Mouse (Mus musculus) 3T3-L1 (cell line): ENCODE results near the gene Ntm.

Experiments
- DNase-seq: peaks from one replicate; pipeline ENCODE4 v3.0.0-alpha.2; 2015; ENCODE audit warnings: low read depth, low spot score

The Ntm gene

DNA sequence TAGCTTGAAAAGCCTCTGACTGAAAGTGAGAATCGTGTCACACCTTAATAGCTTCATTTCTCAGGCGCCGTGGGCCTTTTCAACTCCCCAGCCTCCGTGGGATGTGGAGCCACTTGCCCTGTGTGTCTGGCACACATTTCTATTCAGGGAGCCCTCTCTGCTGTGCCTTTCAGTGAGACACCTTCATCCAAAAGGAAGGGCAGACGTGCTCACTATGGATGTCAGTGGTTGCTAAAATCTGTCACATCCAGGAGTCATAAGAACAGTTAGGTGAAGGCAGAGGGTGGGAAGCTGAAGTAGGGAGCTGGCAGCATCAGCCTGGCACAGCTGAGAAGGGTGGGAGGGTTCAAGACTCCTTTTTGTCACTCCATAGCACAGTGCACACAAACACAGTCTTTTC, 201.4 kb downstream of the Ntm start:
- DNase-seq, result no peak

DNA sequence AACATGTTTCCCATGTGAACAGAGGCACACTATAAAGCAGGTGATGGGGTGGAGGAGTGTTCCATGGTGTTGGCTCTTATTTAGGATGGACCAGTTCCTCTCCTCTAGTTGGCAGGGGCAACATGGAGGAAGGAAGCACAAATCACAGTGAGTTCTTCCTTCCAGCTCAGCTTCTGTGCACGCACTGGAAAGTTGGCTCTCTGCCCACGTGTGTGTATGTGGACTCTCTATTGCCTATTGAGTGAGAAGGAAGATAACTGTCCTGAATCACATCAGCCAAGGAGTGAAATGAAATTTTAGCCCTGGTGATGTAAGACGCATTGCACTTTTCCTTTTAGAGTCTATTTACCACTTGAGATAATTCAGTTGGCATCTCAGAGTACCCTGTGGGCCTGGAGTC, 203.0 kb downstream of the Ntm start:
- no peak for DNase-seq

DNA sequence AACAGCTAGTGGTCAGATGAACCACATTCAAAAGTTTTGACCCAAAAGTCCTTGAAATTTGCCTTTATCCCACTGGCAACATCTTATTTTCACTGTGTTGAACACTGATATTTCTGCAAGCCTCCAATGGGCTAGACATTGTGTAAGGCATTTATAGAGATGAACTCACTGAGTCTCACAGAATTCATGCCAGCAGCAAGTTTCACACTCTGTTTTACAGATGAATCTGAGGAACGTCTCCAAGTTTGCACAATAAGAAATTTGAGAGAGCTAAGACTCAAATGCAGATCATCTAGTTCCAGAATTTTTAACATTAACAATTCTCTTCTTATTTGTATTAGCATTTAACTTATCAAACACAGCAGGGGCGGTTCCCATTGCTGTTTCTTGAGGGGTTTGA, 203.9 kb downstream of the Ntm start:
- DNase-seq, result no peak

DNA sequence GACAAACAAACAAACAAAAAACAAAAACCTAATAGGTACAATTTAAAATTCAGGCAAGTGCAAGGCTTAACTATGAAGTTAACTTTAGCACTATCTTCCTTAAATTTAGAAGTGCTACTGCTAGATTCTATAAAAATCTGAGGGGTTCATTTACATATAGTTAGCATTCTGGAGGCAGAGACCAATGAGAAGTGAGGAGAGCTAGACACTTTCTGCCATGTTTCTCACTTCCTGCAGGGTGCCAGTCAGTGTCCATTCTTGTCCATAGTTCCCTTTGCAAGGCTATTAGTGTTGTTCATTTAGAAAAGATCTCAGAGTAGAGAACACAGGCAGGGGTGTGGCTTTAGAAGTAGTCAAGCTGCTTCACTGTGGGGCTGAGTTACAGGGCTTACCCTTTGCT, 208.6 kb downstream of the Ntm start:
- DNase-seq, result no peak

DNA sequence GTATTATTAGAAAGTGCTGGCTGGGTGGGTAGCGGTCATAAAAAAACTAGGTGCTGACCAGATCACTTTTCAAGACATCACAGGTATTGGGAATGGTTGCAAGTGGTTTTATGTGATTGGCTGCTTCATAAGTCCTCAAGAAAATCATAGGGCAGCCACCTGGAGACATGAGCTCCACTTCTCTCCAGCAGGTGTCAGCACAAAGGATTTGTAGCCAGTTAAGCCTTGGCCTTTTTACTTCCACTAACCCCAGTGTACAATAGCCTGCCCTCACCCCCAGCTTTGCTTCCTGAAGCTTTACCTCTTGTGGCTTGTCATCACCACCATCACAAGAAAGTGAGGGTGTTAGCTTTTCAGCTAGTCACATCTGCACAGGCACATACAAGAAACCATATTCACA, 211.5 kb downstream of the Ntm start:
- DNase-seq, result peak; percentile 1

DNA sequence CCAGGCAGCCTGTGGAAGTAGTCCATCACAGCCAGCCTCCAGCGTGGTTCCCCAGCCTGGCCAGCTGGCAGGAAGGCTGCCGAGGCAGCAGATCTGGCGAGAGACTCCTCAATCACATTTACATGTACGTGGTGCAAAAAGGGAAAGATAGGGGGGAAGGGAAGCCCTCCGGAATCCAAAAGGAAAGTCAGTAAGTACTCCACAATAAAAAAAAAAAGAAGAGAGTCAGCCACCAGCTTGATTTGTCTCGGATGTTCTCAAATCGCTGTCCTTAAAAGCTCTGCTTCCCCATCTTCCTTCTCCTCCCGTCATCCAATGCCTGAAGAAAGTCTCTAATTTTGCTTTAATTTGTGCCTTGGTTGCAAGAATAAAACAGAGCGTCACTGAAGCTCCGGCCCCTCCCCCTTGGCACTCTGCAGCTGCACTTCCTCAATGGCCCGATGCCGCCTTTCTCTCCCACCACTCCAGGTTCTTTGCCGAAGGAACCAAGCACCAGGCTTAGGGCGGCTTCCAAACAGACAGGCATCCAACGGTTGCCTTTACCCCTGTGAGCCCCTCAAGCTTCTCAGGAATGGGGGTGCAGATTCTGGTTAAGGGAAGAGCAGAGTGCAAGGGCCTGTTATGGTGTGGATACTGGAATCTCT, 212.4 kb downstream of the Ntm start:
- DNase-seq, result no peak

DNA sequence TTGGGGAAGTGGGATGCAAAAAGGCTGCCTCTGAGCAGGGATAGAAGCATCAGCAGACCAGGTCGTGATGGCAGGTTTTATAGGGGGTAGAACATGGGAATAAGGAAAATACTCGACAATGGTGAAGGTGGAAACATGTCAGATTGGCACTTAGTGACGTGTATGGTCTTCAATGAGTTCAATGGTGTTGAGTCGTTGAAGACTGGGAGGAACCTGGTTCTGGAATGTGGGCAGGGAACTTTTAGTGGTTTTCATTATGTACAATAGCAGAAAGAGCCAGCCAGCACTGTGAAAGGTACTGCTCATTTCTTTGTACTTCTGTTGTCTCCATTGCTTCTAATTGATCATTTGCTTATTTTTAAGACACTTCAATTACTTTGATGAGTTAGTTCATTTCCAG, 214.9 kb downstream of the Ntm start:
- no peak for DNase-seq

DNA sequence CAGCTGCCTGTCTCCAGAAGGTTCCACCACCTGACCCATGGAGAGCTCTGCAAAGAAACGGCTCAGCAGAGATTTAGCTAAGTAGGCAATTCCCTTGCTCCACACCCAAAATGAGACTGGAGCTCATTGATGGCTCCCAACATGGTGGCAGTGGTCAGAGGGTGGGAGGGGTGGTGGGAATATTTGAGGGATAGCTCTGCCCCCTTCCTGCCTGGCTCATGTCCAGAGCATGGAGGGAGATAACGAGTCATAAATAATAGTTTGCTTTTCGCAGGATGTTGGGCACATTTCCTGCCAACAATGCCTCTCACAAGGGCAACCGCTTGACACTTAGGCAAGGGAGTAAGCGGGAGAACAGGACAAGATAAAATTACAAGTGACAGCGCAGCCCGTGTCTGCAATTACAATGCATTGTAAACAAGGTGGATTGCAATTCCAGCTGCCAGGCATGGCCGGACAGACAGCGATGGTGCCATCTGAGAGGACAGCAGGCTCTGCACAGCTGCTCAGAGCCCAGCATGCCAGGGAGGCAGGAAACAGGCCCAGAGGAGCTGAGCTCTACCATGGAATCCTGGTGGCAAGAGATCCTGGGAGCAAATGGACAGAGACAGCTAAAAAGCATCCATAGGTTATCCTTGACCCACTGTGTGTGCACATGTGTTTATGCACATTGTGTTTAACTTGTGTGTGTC, 224.0 kb downstream of the Ntm start:
- DNase-seq, result no peak

DNA sequence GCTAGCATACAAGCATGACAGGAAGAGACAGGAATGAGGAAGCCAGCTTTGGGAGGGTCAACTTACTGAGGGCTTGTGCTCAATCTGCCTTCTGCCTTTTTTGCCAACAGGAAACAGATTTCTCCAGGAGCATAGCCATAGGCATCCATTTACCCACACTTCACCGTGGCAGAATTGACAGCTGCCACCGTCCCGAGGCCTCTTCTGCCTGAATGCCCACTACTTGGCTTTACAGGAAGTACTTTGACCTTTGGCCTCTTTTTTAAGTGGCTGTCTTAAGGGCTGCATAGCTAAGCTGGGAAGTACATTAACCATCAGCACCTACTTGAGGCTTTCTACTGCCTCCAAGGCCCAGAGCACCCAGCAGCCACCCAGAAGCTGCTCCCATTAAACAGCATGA, 226.9 kb downstream of the Ntm start:
- DNase-seq, result no peak

DNA sequence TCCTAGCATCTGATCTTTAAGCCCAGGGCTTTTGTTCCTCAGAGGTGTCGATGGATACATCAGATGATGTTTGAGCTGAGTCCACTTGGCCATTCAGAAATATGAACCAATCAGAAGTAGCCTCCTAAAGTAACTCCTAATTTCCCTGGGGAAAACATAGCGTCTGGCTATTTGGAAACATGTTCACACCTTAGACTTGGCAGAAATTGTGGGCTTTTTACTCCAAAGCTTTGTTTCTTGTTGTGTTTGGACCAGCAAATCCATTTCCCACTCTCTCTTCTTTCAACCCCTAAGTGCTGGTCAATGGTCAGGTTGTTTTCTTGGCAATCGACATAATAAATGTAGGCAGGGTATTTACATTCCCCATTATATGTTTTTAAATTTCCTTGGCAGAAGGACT, 230.0 kb downstream of the Ntm start:
- DNase-seq, result no peak

DNA sequence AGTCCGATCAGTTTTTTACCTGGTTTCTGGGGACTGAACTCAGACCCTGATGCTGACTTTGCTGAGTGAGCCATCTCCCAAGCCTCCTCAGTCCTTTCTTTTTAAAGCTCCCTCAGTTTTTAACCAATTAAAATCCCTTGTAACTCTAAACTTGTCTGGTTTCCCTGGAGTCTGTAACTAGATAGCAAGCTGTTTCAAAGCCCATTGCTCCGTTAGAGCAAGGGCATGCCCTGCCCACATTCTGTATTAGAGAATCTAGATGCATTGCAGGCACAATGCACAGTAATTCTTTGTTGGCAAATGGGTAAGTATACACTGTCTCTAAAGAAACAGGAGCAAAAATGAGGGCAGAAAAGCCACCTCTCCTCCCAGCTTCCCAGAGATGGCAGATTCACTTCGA, 231.3 kb downstream of the Ntm start:
- no peak for DNase-seq

DNA sequence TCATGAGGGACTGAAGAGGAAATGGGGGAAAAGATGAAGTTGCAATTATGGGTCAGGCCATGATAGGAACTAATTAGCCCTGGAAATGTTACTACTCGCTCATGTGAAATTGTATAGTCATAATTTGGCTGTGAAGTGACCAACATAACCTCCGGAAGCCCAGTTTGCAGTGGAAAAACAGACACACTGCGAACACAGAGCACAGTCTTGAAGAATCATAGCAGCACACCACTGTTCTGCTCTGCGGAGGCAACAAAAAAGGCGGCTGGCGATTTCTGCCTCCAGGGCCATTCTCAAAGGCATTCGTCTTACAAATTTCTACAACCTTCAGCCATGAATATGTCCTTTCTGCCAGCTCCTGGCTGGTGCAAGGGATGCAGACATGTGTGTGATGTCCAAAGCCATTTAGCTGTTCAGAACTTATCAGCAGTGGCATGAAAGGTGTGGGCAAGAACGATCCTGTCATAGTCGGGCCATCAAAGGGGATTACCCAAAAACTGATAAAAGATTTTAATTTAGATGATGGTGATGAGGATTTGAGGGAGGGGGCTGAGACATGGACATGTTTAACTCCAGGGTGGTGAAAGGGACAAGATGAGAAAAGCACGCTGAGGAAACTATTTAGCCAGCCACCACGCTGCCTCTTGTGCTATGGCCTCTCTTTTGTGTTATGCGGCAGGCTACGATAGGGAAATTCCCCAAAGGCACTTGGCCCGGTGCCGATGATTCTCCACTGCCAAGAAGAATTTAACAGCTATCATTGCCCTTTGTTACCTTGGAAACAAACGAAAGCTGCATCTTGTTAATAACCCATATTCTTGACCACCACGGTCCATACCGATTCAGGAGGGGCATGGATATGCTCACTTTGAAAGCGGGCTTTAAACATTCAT, 235.2 kb downstream of the Ntm start:
- no peak for DNase-seq

DNA sequence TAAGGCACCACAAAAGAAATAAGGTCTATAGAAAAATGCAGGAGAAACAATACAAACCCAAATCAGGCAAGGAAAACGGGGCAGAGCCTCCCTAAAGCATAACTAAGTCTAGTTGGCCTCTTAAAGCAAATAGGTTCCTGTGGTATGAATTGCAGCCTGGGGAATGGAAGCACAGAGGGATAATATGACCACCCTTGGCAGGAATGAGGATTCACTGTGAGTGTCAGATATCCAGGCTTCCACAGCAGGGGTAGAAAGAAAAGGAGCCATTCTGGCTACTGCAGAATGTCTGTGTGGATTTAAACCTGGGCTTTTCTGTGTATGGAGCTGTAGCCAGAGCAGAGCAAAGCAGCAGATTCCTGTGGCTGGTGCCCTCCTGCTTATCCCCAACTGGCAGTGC, 241.5 kb downstream of the Ntm start:
- no peak for DNase-seq

DNA sequence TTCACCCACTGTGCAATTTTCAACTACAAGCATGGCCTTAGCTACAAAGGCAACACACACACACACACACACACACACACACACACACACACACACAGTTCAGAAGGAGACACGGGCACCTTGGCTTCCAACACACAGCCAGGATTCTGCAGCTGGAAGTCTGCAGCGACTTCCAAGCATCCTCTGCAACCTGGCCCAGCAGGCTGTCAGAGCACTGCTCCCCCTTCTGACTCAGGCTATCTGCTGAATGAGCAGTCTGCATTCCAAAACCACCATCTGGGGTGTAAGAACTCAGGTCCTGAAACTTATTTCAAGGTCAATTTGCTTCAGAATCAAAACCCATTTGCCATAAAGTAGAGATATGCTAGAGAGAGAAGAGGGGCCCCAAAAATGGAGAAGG, 246.1 kb downstream of the Ntm start:
- DNase-seq, result no peak

DNA sequence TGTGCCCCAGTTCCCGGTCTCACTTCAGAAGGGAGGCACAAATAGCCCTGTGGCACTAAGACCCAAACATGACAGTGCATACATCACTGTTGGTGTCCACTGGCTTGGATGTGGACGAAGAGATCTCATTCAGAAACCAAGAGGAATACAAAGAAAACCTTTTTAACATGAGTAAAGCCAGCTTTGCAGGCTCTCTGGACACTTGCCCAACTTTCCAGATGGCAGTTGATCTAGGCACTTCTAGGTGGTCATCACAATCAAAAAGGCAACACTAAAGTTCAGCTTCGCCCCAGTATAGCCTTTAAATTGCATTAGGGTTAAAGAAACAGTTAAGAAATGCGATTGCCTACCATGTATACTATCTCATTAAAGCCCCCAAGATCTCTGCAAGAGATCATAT, 264.7 kb downstream of the Ntm start:
- no peak for DNase-seq

DNA sequence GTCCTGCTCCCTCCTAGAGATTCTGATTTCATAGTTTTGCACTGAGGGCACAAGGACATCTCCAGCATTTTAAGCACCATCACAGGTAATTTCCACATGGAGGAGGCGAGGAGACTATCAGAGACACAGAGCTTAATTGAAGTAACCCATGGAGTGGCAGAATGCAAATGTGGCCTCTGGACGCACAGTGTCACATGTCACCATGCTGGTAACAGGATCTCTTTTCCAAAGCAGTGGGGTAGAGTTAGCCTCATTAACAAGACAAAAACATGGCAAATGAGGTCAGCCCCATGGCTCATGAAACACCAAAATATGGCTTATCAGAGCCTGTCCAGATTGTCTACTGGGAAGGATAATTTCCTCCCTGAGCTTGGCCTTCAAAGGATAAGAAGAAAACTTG, 268.8 kb downstream of the Ntm start:
- no peak for DNase-seq

DNA sequence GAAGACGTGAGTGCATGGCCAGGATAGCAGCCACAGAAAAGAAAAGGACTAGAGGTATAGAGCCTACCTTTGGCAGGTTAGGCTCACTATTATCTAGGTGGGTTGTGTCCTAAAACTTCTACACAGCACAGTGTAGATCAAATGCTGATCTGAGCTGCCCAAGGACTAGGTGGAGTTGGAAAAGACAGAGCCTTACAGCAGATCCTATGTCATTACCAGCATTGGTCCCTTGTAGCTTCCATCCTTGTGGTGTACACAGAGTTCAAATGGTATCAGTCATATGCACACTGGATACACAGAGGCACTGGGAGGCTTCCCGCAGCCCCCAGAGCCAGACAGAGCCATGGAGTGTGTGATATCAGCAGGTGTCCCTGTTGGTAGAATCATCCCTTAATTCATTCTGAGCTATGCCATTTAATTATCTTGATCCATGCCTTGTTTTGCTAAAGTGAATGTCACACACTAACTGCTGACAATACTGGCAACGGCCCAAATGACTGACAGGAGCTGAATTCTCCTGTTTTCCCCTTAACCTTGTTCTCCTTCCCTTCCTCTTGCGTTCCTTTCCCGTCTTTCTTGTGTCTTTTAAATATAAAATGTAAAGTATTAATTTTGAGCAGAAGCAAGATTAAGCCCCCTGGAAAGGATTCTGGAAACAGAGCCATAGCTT, 271.6 kb downstream of the Ntm start:
- DNase-seq, result no peak

DNA sequence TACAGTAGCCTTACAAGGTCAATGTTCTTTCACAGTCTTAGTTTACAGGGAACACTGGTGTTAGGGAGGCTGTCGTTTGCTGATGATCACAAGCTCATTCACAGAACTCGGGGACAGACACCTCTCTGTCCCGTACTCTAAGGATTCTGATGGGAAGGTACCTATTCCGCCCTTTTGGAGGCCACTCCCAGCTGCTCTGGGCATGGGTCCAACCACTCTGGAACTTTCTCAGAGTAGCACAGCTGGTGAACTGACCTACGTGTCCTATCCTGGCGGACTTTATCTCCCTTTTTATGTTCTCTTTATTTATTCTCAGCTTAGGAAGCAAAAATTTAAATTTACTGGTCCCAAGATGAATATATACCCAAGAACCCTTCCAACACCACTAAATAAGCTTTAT, 280.7 kb downstream of the Ntm start:
- DNase-seq, result no peak

DNA sequence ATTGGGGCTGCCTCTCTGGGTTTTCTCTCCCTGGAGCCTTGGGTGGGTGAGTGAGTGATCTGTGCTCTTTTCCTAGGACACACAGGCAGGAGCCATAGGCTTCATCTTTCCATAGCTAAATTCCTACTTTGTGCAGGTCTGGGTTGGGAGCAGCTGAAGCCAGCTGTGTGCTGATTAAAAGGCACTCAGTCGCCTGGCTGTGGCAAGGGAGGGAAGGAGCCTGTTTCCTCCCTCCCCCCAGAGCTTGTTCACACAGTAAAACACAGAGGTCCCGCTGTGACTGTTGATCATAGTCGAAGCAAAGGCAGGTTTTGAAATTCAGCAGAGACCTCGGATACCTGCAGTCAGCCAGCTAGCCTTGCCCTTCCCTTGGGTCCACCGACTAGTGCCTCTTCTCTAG, 282.3 kb downstream of the Ntm start:
- no peak for DNase-seq

DNA sequence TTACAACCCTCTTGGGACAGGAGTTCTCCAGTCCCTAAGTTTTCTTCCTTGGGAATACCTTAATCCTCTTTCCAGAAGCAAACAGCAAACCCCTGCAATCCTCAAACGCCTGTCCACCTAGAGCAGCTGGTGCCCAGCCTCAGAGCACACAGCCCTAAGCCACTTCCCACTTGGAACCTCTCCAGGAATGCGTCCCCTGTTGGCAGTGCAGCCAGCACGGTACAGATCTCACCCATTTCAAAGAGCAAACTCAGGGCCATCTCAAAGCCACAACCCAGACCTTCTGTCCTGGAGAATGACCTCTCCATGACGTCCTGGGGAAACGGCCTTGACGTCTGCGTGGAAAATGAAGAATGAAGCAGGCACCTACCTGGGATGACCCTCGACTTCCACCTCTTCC, 289.0 kb downstream of the Ntm start:
- DNase-seq, result no peak

DNA sequence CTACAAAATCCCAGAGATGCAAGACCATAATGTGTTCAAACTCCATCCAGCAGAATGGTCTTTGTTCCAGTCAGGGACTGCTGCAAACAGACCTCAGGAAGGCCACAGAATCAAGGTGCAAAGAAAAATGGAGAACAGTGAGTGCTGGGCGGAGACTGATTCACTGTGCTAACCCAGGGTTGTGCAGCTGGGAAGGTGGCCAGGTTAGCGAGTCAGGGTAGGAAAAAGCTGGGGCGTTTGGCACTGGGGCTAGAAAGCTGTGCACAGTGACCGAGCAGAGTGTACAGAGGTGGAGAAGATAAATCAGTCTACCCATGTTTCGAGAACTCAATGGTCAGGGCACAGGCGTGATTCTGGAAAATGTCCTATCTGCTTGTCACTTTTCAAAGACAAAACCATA, 291.1 kb downstream of the Ntm start:
- no peak for DNase-seq

DNA sequence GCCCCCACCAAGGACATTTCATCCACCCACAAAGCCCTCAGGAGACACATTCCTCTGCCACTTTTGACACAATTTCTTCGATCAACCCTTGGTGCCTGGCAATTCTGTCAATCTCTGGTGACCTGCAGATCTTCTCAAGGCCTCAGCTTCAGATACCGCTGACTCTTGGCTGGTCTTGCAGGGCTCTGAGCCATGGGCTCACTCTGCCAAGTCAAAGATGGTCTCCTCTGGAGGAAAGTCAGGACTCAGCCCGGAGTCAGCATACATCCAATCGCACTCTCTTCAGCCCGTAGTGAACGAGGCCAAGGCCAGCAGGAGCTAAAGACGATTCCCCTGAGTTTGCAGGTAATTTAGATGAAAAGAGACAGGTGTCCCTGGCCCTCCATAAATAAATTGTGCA, 299.7 kb downstream of the Ntm start:
- DNase-seq, result no peak
